Mouse (Mus musculus): Measurements from ENCODE around the gene Dyrk3. TPM values are rescaled to one million over a fixed set of nuclear protein-coding genes. Genes with fewer than 3 reads are reported as not detected.

Gene Dyrk3
- total RNA-seq (2014; fragmentation: Nextera tagmentation) (6.1 and 6.2 TPM in 2 replicates), total RNA-seq (2017) (4.1 and 6.3 TPM in 2 replicates)

DNA sequence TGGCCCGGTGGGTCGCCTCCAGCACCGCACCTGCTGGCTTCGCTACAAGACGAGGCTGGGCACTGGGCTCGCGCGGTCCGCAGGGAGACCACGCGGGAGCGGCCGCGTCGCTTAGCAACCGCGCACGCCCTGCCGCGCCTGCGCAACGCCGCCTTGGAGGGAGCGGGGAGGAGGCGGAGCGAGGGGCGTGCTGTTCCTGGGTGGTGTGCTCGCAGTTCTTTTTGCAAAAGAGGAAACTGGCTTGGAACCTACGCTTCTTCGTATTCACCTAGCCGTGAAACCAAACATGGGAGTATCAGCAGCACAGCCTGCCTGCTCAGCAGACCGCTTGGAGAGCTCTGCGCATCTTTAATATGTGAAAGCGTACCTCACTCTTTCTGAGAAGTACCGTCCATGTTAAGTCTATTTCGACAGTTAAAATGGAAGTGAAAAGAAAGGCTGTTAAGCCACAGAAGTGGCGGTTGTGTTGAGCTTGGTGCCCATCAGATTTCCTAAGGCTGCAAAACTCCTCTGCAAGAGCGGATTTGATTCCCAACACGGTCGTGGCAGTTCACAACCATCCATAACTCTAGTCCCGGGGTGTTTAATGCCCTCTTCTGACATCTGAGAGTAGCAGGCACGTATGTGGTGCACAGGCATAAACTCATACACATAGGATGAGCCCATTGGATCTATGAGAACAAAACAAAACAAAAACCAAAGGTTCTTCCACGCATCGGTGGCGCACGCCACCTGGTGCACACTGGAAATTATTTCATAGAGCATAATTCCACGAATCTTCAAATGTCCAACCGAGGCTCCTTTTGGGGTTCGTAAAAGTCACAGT lies at the start of gene Dyrk3:
Gene Dyrk3 (minus strand): TSS at position 150 of the 826 bp plus-strand sequence.
- ATAC-seq (replicated peaks; ENCODE audit: poor library complexity, severe bottlenecking), result peak; percentile 68

GRCm38 (mm10) chr1:131187856-131188255 lies 49.7 kb upstream of the Dyrk3 start:
- ATAC-seq (replicated peaks; ENCODE audit: poor library complexity, severe bottlenecking), result no peak

- ATAC-seq (replicated peaks; ENCODE audit: poor library complexity, severe bottlenecking), result peak; percentile 59
Observed at GRCm38 (mm10) chr1:131186995-131187394, 48.9 kb upstream of the Dyrk3 start.

GRCm38 (mm10) chr1:131185821-131186506 lies 47.8 kb upstream of the Dyrk3 start:
- no peak for ATAC-seq (replicated peaks; ENCODE audit: poor library complexity, severe bottlenecking)

- no peak for ATAC-seq (replicated peaks; ENCODE audit: poor library complexity, severe bottlenecking)
Observed at GRCm38 (mm10) chr1:131184956-131185660, 47.0 kb upstream of the Dyrk3 start.

- peak; percentile 61 for ATAC-seq (replicated peaks; ENCODE audit: poor library complexity, severe bottlenecking)
Observed at GRCm38 (mm10) chr1:131184253-131184955, 46.3 kb upstream of the Dyrk3 start.

- ATAC-seq (replicated peaks; ENCODE audit: poor library complexity, severe bottlenecking), result peak; percentile 40
Observed at GRCm38 (mm10) chr1:131183201-131183600, 45.1 kb upstream of the Dyrk3 start.

- peak; percentile 49 for ATAC-seq (replicated peaks; ENCODE audit: poor library complexity, severe bottlenecking)
Observed at GRCm38 (mm10) chr1:131181642-131182527, 43.7 kb upstream of the Dyrk3 start.

GRCm38 (mm10) chr1:131180386-131180785 lies 42.2 kb upstream of the Dyrk3 start:
- no peak for ATAC-seq (replicated peaks; ENCODE audit: poor library complexity, severe bottlenecking)

- ATAC-seq (replicated peaks; ENCODE audit: poor library complexity, severe bottlenecking), result peak; percentile 34; the same call in 1 of the 2 replicates
Observed at GRCm38 (mm10) chr1:131178083-131178482, 39.9 kb upstream of the Dyrk3 start.

- no peak for ATAC-seq (replicated peaks; ENCODE audit: poor library complexity, severe bottlenecking)
Observed at GRCm38 (mm10) chr1:131177249-131177648, 39.1 kb upstream of the Dyrk3 start.

GRCm38 (mm10) chr1:131175819-131176218 lies 37.7 kb upstream of the Dyrk3 start:
- no peak for ATAC-seq (replicated peaks; ENCODE audit: poor library complexity, severe bottlenecking)

GRCm38 (mm10) chr1:131175189-131175588 lies 37.0 kb upstream of the Dyrk3 start:
- no peak for ATAC-seq (replicated peaks; ENCODE audit: poor library complexity, severe bottlenecking)

GRCm38 (mm10) chr1:131174299-131174861 lies 36.2 kb upstream of the Dyrk3 start:
- no peak for ATAC-seq (replicated peaks; ENCODE audit: poor library complexity, severe bottlenecking)

DNA sequence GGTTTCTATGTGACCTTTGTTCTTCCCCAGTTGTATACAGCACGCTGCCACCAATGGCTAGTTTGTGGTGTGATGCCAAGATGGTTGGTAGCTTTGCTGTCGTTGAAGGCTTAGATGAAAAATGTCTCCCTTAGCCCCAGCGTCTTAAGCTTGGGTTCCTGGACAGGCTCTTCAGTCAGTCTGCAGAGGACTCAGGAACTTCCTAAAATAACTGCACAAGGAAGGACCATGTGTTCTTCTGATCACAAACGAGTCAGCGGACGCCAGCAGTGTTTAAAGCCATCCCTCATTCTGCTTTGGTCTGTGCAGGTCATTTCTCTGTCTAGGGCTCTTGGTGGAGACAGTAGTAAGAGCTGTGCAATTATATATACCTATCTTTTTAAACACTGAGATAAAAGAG lies 35.7 kb upstream of the Dyrk3 start:
- ATAC-seq (replicated peaks; ENCODE audit: poor library complexity, severe bottlenecking), result no peak

DNA sequence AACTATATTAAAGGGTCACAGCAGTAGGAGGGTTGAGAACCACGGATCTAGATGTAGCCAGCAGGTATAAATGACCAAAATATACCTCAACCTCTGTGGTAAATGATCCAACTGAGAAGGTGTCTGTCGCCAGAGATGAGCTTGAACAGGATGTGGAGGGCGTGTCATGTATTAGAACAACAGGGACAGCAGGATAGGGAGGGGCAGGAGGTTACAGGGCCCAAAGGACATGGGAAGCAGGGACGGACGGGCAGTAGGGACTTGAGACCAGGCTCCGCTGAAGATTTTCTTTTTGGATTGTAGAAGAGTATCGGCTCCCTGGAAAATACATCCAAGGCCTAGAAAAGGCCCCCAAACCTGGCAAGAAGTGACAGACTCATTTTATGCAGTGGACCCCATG lies 34.9 kb upstream of the Dyrk3 start:
- no peak for ATAC-seq (replicated peaks; ENCODE audit: poor library complexity, severe bottlenecking)

DNA sequence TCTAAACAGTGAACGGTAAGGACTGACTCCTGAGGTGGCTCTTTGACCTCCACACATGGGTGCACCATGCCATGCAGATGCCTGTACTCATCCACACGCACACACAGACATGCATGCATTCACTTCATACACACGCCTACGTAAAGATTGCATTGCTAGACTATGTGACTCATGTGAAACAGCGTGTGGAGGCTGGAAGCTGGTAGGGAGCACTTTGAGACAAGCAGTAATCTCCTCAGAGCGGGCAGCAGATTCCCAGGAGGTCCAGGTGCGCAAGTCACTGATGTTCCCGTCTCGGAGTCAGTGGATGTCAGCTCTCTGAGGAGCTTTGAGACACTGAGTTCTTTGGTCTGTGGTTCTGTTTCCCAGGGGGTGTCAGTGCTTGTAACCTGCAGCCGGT lies 29.5 kb upstream of the Dyrk3 start:
- no peak for ATAC-seq (replicated peaks; ENCODE audit: poor library complexity, severe bottlenecking)

GRCm38 (mm10) chr1:131164427-131164826 lies 26.3 kb upstream of the Dyrk3 start:
- no peak for ATAC-seq (replicated peaks; ENCODE audit: poor library complexity, severe bottlenecking)

GRCm38 (mm10) chr1:131161091-131161490 lies 23.0 kb upstream of the Dyrk3 start:
- no peak for ATAC-seq (replicated peaks; ENCODE audit: poor library complexity, severe bottlenecking)

Data from granulocyte monocyte progenitor cell, adult 5-6 weeks (primary cell).